Mouse (Mus musculus) c-Kit-positive CD71-positive TER-119-positive erythroid progenitor cells, embryonic 14.5 days (primary cell): ENCODE data around the gene Med28.
A peak's percentile ranks its signal among the peaks of the same experiment; 100 is the strongest.

ENCODE experiments used
- DNase-seq: peaks from one replicate; pipeline ENCODE4 v3.0.0-alpha.2; 2013; ENCODE audit warnings: low spot score

Med28 gene

GRCm38 (mm10) chr5:45519960-45520808 is at the start of gene Med28:
TSS of gene Med28 (plus strand) at chr5:45520229.
- peak; percentile 85 for DNase-seq

GRCm38 (mm10) chr5:45472880-45473450 is 47.1 kb upstream of the Med28 start:
- no peak for DNase-seq

GRCm38 (mm10) chr5:45473521-45473920 is 46.5 kb upstream of the Med28 start:
- DNase-seq: no peak

- DNase-seq: peak; percentile 53
These were observed 45.8 kb upstream of the Med28 start for GRCm38 (mm10) chr5:45474215-45474614.

GRCm38 (mm10) chr5:45474758-45475157 is 45.3 kb upstream of the Med28 start:
- no peak for DNase-seq

GRCm38 (mm10) chr5:45475771-45476170 is 44.3 kb upstream of the Med28 start:
- DNase-seq: no peak

GRCm38 (mm10) chr5:45476288-45476687 is 43.7 kb upstream of the Med28 start:
- DNase-seq: no peak

- no peak for DNase-seq
These were observed 42.4 kb upstream of the Med28 start for GRCm38 (mm10) chr5:45477601-45478000.

- DNase-seq: no peak
These were observed 40.0 kb upstream of the Med28 start for GRCm38 (mm10) chr5:45480066-45480465.

- no peak for DNase-seq
These were observed 38.9 kb upstream of the Med28 start for GRCm38 (mm10) chr5:45481125-45481524.

- no peak for DNase-seq
These were observed 37.4 kb upstream of the Med28 start for GRCm38 (mm10) chr5:45482607-45483006.

- no peak for DNase-seq
These were observed 36.4 kb upstream of the Med28 start for GRCm38 (mm10) chr5:45483654-45484053.

GRCm38 (mm10) chr5:45491776-45492175 is 28.3 kb upstream of the Med28 start:
- DNase-seq: no peak

- peak; percentile 94 for DNase-seq
These were observed 26.6 kb upstream of the Med28 start, which contains the start of gene Lap3 for GRCm38 (mm10) chr5:45493191-45494092. TSS of gene Lap3 (plus strand) at chr5:45493374.

GRCm38 (mm10) chr5:45494093-45494755 is 25.8 kb upstream of the Med28 start:
- DNase-seq: peak; percentile 6

- no peak for DNase-seq
These were observed 24.5 kb upstream of the Med28 start for GRCm38 (mm10) chr5:45495429-45495975.

- DNase-seq: no peak
These were observed 24.0 kb upstream of the Med28 start for GRCm38 (mm10) chr5:45496042-45496441.

GRCm38 (mm10) chr5:45496479-45496878 is 23.6 kb upstream of the Med28 start:
- no peak for DNase-seq

GRCm38 (mm10) chr5:45496930-45497550 is 23.0 kb upstream of the Med28 start:
- no peak for DNase-seq

GRCm38 (mm10) chr5:45497564-45497963 is 22.5 kb upstream of the Med28 start:
- DNase-seq: no peak

GRCm38 (mm10) chr5:45510071-45510470 is 10.0 kb upstream of the Med28 start:
- DNase-seq: no peak
